Mouse (Mus musculus) midbrain, postnatal 0 days (tissue): ENCODE measurements around the gene Tpr. TPM values are rescaled to one million over a fixed set of nuclear protein-coding genes. Genes with fewer than 3 reads are reported as not detected.

Experiments
- ATAC-seq: fragments of 200-750 bp; cut with Nextera tagmentation; 2 replicates; pipeline ENCODE4 v1.8.0; 2017; ENCODE audit warnings: moderate number of reproducible peaks, mild to moderate bottlenecking, moderate TSS enrichment, moderate library complexity; ENCODE audit not compliant: low FRiP score
- DNase-seq: peaks from one replicate; pipeline ENCODE4 v3.0.0-alpha.2; 2015; ENCODE audit warnings: low spot score
- H3K27ac ChIP-seq: fragments of 300-500 bp; sonication (generic); 2 replicates; pipeline ENCODE4 v1.5.1; 2014; ENCODE audit warnings: low read depth, mild to moderate bottlenecking, low read length, mixed read lengths
- H3K27me3 ChIP-seq: fragments of 300-500 bp; sonication (generic); 2 replicates; pipeline ENCODE4 v1.6.1; 2014; ENCODE audit warnings: low read length, control low read depth, mixed read lengths; ENCODE audit not compliant: insufficient read depth
- H3K36me3 ChIP-seq: fragments of 300-500 bp; sonication (generic); 2 replicates; pipeline ENCODE4 v1.6.1; 2014; ENCODE audit warnings: low read length, control low read depth, mixed read lengths; ENCODE audit not compliant: insufficient read depth
- H3K4me1 ChIP-seq: fragments of 300-500 bp; sonication (generic); 2 replicates; pipeline ENCODE4 v1.6.1; 2014; ENCODE audit warnings: mild to moderate bottlenecking, control low read depth, antibody characterized with exemption, low read length, mixed read lengths; ENCODE audit not compliant: insufficient read depth
- H3K4me2 ChIP-seq: fragments of 300-500 bp; sonication (generic); 2 replicates; pipeline ENCODE4 v1.6.1; 2014; ENCODE audit warnings: low read depth, mild to moderate bottlenecking, low read length, mixed read lengths; ENCODE audit not compliant: poor library complexity, severe bottlenecking
- H3K4me3 ChIP-seq: fragments of 300-500 bp; sonication (generic); 2 replicates; pipeline ENCODE4 v1.5.1; 2014; ENCODE audit warnings: low read depth, mild to moderate bottlenecking, low read length, moderate library complexity
- H3K9ac ChIP-seq: fragments of 300-500 bp; sonication (generic); replicated peaks from 2 replicates; pipeline ENCODE4 v1.6.1; 2014; ENCODE audit warnings: mild to moderate bottlenecking, low read length, moderate library complexity, mixed read lengths; ENCODE audit not compliant: poor library complexity, severe bottlenecking
- H3K9me3 ChIP-seq: fragments of 300-500 bp; sonication (generic); 2 replicates; pipeline ENCODE4 v1.6.1; 2016; ENCODE audit warnings: low read length, control low read depth
- CTCF ChIP-seq: IDR thresholded peaks from 2 replicates; pipeline ENCODE4 v1.5.1; 2016; ENCODE audit warnings: antibody characterized with exemption, mild to moderate bottlenecking
- WGBS: fragments of 180-500 bp; shearing (Covaris S2); extraction: QIAGEN DNeasy Blood & Tissue Kit; methylation state at CpG from one replicate; pipeline ENCODE4 v1.1.7; 2014; 5-methylcytosine and 5-hydroxymethylcytosine counted together
- polyA plus RNA-seq: library from polyadenylated mRNA; unstranded; fragments of >200 nt; fragmentation: Nextera tagmentation; extraction: Ambion mirVana; gene quantifications from 2 replicates; pipeline ENCODE4 v1.2.1, GENCODE M21; 2015
- total RNA-seq: library from RNA; depleted of rRNA; stranded (reverse); fragments of >200 nt; gene quantifications from 2 replicates; pipeline ENCODE4 v1.2.3, GENCODE M21; 2014; rRNA removed

Gene Tpr
- total and polyA plus RNA-seq, 2 experiments from 2014 or later, result 84.8 to 147 TPM

GRCm38 (mm10) chr1:150489148-150489547, 96.5 kb downstream of the Tpr start:
- Histone ChIP-seq H3K4me1 (no peaks in the 10 kb centered on the region), H3K4me2 (no peak overlapping the region), H3K9me3 (no peaks in the 10 kb centered on the region), H3K36me3 (no peaks in the 10 kb centered on the region), H3K4me3 (no peak overlapping the region), H3K27me3 (no peaks in the 10 kb centered on the region), H3K9ac (no peak overlapping the region), H3K27ac (no peak overlapping the region)
- TF ChIP-seq CTCF, result no peak
- DNase-seq, result no peak
- no peak for ATAC-seq
- 100% methylated on average over 2 of the region's 2 CpGs for WGBS

GRCm38 (mm10) chr1:150496626-150497302, 104.1 kb downstream of the Tpr start:
- Histone ChIP-seq H3K9me3 (peaks cover 3% of the 10 kb centered on the region; the same call in 1 of the 2 replicates), H3K4me3 (no peak overlapping the region), H3K36me3 (no peaks in the 10 kb centered on the region), H3K27me3 (no peaks in the 10 kb centered on the region), H3K4me2 (no peak overlapping the region), H3K9ac (no peak overlapping the region), H3K27ac (no peak overlapping the region), H3K4me1 (no peaks in the 10 kb centered on the region)
- no peak for TF ChIP-seq CTCF
- no peak for ATAC-seq
- DNase-seq, result no peak
- WGBS, result 84% methylated on average over 6 of the region's 6 CpGs

- no peaks in the 10 kb centered on the region for H3K4me1 ChIP-seq
- no peak overlapping the region for H3K9ac ChIP-seq
- H3K36me3 ChIP-seq, result no peaks in the 10 kb centered on the region
- H3K4me2 ChIP-seq, result no peak overlapping the region
- H3K27ac ChIP-seq, result no peak overlapping the region
- no peak for ATAC-seq
- 74% methylated on average over 2 of the region's 2 CpGs for WGBS
- no peak overlapping the region for H3K4me3 ChIP-seq
- H3K9me3 ChIP-seq, result peaks cover 3% of the 10 kb centered on the region; the same call in 1 of the 2 replicates
- peak; percentile 43 for TF ChIP-seq CTCF
- no peaks in the 10 kb centered on the region for H3K27me3 ChIP-seq
- peak; percentile 17 for DNase-seq
Measured at GRCm38 (mm10) chr1:150497690-150498089, 105.1 kb downstream of the Tpr start.

DNA sequence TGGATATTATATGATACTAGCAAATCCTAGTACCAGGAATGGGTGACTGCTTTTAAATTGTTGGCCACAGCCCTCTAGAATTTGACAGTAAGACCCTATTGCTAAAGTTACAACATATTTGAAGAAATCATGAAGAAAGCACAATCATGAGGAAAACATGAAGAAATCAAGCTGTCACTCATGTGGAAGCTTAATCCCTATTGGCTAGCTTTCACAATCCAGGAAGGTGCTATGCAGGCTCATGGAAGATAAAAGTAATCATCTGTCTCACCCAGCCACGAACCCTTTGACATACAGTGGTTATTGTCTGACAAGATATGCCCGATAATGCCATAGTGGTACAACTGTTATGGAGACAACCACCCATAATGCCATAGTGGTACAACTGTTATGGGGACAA, 105.5 kb downstream of the Tpr start:
- H3K27ac ChIP-seq, result no peak overlapping the region
- WGBS, result 82% methylated on average over 2 of the region's 2 CpGs
- DNase-seq, result no peak
- H3K4me2 ChIP-seq, result no peak overlapping the region
- no peak for ATAC-seq
- H3K9ac ChIP-seq, result no peak overlapping the region
- no peaks in the 10 kb centered on the region for H3K36me3 ChIP-seq
- no peak overlapping the region for H3K4me3 ChIP-seq
- H3K4me1 ChIP-seq, result no peaks in the 10 kb centered on the region
- TF ChIP-seq CTCF, result no peak
- peaks cover 3% of the 10 kb centered on the region; the same call in 1 of the 2 replicates for H3K9me3 ChIP-seq
- no peaks in the 10 kb centered on the region for H3K27me3 ChIP-seq

Other genes with a start within 250 kb of the Tpr start
- not detected in 2 replicates for gene Pdc, start 73.4 kb upstream of the Tpr start, total RNA-seq
- not detected in 2 replicates for gene Pdc, start 73.4 kb upstream of the Tpr start, polyA plus RNA-seq
- 20.1 and 36.8 TPM in 2 replicates for gene Odr4, start 242 bp downstream of the Tpr start, total RNA-seq
- gene Odr4, start 242 bp downstream of the Tpr start, polyA plus RNA-seq, result 44.3 and 45.2 TPM in 2 replicates
- gene Prg4, start 73.3 kb downstream of the Tpr start, total RNA-seq, result 0.71 and 12.9 TPM in 2 replicates
- gene Prg4, start 73.3 kb downstream of the Tpr start, polyA plus RNA-seq, result 1.4 and 2.0 TPM in 2 replicates